Mouse (Mus musculus) neural tube, embryonic 10.5 days (tissue): ENCODE measurements around the gene Mrps23.
A peak's percentile ranks its signal among the peaks of the same experiment; 100 is the strongest.

Experiments
- DNase-seq: peaks from one replicate; pipeline ENCODE4 v3.0.0-alpha.2; 2017; ENCODE audit warnings: low spot score; ENCODE audit errors: extremely low spot score

Mrps23 gene

DNA sequence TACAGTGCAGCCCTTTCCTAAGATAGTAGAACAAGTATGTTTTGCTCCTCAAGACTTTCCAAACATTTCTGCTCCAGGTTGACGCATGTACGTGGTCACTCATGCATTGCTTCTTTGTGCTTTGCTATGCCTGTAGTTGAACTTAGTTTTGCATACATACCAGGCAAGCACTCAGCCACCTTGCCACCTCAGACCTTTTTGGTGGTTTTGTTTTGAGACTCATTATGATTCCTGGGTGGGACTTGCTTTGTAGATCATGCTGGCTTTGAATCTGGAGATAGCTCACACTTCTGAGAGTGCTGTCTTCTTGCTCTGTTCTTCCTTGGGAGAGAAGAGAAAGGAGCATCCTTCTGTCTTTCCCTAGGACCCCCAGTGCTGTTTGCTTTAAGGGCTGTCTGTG, 3.5 kb downstream of the Mrps23 start:
- DNase-seq: no peak

DNA sequence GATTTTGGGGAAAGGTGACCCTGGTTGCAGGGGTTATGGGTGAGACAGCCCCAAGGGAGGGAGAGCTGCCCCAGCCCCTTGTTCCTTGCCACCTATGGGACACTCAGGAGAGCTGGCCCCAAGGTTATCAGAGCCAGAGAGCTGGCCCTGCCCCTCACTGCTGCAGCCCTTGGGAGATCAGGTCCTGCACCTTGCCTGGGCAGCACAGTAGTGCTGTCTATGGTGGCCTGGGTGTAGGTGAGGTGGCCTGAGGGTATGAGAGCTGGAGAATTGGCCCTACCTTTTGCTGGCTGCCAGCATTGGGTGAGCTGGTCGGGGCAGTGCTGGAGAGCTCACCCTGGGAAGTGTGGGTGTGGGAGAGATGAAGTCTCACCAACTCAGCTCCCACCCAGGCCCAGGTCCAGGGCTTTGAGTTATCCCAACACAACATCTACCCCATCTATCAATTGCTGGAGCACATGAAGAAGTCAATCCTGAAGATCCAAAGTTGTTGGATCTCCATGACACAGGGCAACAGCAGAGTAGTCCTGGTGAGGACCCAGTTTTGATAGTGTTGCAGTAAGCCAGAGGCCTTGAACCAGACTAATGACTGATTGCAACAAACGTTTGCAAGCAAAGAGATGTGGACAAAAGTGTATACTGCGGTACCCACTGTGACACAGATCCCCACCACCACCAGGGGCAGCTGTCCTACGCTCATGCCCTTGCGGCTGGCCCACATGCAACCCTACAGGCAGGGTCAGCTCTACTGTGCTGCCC, 7.8 kb downstream of the Mrps23 start:
- DNase-seq: no peak

DNA sequence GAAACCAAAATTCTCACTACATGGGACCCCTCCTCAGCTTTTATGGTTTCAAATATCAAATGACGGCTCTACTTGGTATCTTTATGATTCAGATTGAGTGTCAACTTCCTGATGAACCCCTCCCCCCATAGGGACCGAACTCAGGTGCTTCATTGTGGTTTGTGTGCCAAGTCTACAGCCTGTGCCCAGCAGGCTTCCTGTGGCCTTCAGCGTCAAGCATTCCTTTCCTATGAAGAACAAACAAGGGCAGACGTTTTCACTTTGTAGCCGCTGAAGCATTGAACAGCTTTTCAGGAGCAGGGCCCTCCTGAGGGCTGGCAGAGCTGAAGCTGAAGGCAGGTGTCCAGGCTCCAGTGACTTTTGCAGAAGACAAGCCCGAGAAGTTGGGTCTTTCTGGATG, 9.6 kb downstream of the Mrps23 start:
- no peak for DNase-seq

DNA sequence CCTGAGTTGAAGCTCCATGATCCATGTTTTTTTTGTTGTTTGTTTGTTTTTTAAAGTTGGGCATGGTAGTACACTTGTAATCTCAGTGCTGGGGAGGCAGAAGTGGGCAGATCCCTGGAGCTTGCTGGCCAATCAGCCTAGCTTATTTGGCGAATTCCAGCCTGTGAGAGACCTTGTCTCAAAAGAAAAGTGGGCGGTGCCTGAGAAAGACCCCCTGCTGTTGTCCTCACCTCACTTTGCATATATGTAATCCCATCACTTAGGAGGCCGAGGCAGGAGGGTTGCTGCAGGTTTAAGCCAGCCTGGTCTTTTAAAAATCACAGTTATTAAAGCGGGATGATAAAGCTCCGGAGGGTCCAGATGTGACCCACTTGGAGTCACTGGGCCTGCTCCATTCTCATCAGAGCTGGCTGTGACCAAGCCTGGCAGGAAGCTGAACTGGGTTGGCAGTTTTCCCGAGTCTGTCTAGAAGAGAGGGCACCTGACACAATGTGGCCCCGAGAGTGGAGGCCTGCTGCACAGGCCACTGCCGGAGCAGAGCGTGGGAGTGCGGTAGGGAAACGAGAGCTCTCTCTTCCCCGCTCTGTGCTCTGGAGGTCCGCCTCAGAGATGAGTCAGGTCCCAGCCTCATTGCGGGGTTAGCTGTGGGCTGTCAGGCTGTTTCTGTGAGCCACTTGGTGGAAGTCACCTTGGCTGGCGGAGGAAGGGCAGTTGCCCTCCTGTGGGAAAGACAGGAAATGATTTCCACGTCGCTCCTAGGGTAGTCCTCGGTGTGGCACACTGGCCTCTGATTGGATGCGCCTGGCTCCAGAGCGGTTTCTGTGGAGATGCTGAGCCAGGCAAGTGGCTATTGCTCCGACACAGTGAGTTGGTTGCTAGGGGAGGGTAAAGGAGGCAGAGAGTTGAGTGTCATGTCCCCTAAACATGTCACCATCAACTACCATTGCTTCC, 11.0 kb downstream of the Mrps23 start:
- DNase-seq: no peak

DNA sequence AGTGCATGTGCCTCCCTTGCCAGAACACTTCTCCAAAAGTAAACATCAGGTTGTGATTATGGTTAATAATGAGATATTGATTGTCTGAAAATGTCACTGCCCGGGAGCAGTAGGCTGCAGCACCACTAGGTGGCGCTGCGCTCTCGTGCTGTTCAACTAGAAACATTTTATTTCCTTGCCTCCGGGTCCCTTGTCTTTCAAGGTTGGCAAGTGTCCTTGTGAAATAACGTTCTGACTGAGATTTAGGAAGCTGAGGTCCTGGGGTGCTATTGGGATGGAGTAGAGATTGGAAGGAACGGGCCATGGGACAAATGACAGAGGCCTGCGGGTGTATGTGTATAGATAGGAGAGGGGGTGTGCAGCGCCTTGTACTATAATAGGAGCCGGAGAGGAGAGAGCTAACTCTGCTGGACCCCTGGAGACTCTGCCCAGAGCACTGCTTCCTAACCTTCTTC, 12.1 kb downstream of the Mrps23 start:
- peak; percentile 78 for DNase-seq

DNA sequence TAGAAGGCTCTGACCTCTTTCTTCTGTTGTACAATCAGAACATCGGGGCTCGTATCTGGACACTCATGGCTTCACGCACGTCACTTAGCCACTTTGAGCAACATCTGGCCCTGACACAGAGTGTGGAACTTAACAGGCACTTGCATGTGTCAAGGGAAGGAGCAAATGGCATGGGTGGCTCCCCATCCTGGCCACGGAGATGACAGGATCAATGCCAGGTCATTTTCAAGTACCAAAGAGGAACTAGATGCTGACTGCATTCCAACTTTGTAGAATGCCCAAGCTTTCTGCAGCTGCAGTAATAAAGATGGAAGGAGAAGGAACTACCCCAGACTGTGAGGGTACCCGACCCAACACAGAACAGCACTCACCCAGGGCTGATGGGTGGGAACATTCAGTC, 14.0 kb downstream of the Mrps23 start:
- no peak for DNase-seq

DNA sequence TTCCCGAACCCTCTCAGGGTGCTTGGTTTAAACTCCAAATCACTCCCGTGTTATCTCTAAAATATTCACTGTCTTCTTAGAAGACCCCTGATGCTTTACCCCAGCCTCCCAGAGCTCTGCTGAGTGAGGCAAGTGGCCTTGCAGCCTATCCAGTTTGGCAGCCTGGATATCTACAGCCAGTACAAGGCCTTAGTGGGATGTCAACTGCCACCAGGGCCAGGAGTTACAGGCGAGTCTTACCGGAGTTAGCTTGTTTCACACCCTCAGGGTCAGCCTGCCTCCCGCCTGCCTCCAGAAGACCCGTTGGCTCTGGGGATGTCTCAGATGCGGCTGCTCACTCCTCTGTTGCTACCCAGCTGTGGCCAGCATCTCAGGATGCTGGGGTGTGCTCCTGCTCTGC, 14.4 kb downstream of the Mrps23 start:
- DNase-seq: no peak

DNA sequence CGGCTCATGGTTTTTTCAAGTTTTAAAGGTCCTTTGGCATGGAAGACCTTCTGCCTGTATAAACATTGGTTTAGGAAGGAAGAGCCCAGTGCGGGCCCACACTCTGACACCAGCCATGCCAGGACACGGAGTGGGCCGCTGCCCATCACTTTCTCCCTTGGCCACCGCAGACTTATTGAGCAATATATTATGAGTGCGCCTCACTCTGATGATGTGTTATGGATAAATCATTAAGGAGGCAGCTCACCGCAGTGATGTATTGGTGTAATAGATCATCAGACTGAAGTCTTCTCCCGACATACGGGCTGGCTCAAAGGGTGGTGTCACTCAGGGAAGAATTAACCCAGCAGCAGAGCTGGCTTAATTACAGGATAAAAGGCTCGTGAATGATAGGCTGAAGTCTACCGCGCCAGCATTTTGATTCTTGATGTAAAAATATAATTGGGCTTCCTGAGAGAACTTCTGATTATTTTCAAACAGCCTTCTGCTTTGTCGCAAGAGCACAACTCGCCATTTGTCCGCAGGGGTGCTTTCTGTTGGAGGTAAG, 17.8 kb downstream of the Mrps23 start:
- no peak for DNase-seq

DNA sequence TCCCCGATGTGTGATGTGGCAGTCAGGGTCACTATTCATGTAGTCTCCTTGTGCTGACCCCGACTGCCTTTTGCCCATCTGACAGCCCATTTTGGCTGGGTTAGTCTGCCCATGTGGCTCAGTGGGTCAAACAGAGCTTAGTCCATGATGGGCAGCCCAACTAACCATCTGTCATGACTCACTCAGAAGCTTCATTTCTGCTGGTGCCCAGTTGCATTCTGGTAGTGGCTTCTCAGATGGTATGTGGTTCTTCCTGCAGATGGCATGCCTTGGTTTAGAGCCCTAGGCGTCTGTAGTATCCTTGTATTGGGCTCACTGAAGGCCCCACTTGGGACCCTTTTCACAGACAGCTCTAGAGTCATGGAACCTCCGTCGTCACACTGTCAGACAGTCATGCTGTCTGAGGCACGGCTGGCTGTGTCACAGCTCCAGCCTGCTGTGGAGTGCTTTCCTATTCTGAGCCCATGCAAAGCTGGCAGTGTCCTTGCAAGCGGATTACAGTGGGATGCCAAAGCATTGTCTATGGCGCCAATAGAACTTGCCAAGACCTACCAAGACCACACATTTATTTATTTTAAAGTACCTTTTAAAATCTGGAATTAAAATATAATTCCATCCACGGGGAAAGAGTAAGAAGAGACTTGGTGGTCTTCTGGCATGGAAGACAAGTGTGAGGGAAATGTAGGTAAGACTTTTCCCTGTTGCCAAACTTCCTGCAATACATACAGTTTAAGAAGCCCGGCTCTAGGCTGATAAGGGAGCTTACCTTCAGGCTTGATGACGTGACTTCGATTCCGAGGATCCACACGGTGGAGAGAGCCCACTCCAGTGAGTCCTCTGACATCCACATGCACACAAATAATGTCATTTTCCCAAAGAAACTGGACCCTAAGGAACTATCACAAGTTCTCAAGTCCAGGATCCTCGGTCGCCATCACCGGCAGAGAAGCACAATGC, 23.1 kb downstream of the Mrps23 start:
- DNase-seq: no peak

DNA sequence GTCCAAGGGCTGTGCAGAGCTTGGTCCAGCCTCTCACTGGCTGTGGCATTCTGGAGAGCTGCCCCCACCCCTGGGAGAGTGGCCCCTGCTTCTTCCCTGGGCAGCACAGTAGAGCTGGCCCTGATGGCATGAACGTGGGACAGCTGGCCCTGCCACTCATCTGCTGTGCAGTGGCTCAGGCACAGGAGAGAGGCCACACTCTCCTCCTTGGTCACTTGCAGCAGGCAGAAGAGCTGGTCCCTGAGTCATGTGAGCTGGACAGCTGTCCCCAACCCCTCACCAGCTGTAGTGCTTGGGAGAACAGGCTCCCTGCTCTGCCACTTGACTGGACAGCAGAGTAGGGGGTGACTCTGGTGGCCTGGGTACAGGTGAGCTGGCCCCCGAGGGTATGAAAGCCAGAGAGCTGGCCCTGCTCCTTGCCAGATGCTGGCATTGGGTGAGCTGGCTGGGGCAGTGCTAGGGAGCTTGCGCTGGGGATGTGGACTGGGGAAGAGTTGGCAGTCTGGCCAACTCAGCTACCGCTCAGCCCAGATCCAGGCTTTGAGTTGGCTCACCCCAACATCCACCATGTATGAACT, 27.1 kb downstream of the Mrps23 start:
- no peak for DNase-seq

DNA sequence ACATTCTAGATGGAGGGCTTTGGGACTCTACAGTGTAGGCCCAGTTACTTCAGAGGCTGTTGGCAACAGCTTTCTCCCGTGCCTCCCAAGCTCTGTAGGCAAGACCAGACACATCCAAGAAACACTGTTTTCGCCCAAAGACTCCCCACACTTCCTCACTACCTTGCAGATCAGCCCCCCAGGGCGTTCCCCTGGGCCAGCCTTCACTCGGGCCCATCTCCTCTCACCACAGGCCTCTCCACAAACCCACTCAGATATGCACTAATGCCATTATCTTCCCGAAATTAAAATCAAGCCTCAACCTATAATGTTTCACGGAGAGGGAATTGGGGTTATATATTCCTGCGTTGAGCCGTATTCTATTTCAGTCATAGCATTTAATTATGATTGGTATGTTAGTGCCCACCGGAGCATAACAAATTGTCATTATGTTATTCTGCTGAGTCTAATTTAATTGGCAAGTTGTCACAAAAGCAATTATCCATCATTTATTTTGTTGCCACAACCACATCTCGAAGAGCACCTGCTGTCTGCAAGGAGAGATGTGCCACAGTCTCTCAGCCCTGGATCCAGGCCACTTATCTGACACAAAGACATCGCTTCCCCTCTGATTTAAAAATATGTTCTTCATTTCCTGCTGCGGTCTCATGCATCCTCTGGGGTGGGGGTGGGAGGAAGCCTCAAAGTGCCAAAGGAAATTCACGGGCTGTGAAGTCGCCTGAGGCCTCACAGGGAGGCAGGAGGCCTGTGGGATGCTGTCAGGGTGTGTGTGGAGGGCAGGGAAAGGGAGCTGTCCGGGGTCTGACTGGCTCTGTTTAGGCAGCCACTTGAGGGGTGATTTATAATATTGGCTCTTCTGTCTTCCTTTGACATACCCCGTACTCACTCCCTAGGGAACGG, 29.6 kb downstream of the Mrps23 start:
- DNase-seq: peak; percentile 44

DNA sequence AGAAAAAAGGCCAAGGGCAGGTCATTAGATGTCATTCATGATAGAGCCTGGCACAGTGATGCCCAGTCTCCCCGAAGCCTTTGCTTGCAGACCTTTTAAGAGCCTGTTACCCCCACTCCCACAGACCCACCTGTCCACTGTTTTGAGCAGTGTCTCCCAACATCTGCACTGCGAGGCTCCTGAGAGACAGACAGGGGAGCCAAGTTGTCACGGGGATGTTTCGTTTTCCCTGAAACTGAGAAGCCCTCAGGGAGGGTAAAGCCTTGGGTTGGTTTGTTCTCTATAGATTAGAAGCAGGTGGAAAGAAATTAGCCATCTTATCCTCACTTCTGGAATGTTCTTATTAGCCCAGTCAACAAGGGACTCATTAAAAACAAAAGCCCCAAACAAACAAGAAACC, 30.6 kb downstream of the Mrps23 start:
- DNase-seq: no peak

DNA sequence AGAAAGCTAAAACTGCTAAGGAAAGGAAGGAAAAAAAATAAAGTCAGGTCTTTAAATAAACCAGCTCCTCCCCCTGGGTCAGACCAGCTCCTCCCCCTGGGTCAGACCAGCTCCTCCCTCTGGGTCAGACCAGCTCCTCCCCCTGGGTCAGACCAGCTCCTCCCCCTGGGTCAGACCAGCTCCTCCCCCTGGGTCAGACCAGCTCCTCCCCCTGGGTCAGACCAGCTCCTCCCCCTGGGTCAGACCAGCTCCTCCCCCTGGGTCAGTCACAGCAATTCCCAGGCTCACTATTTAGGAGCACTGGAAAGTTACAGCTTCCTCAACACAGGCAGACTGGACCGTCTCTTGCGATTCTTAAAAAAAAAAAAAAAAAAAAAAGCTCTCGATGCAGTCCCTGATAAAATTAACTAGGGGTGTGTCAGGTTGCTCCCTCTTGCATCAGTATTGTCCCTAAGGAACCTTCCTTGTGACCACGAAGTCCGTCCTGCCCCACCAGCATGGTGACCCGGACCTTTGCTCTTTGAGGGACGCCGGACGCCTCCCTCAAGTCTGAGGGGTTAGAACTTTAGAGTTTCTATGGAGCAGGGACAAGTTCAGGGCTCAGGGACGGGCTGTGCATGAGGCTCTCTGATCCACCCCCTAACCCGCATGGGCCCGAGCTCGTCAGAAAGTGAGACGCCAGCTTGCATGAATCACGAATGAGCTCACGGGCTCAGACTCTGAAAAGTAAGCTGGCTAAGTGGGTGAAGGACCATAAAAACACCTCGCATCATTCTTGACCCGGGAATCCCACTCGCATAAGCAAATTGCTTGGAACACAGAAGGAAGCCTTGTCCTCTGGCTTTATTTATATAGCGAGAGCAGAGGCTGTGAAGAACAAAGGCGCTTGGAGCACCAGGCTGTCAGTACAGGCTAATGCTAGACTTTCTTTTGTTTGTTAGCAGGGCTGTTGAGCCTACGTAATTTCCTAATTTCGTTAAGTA, 31.3 kb downstream of the Mrps23 start:
- peak; percentile 68 for DNase-seq

DNA sequence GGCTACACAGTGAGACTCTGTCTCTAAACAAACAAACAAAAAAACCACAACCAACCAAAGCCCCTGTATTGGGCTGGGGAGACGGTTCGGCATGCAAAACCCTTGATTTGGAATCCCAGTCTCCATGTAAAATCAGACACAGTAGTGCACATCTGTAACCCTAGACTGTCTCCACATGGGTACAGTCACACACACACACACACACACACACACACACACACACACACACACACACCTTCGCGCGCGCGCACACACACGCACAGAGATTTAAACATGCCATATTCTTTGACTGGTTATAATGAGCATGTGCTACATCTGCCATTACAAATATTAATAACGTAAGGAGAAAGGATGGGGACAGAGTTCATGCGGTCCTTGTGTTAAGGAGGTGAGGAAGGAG, 36.1 kb downstream of the Mrps23 start:
- DNase-seq: peak; percentile 48

DNA sequence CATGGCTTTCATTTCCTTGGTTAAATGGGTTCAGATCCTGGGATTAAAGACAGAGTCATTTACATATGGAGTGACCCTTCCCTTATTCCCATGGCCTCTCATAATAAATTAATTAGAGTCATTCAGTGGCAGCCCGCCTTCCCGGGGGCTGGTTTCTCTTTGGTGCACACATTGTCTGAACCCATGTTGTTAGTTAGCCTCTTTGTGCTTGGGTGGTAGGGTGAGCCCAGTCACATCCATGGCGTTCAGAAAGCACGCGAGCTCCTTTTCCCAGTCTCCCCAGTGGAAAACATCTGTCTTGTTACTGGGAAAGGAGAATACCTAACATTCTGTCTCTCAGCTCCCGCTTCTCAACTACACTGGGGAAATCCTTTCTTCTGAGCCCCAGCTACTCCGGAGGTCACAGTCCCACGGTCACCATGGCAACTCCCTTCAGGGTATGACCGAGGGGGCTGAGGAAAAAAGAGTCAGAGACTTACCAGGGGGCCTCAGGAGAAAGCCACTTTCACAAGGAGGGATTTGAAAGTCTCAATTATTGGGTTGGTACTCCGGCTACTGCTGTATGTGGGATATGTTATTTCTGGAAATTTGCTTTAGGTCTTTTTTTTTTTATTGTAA, 36.7 kb downstream of the Mrps23 start:
- DNase-seq: peak; percentile 83

DNA sequence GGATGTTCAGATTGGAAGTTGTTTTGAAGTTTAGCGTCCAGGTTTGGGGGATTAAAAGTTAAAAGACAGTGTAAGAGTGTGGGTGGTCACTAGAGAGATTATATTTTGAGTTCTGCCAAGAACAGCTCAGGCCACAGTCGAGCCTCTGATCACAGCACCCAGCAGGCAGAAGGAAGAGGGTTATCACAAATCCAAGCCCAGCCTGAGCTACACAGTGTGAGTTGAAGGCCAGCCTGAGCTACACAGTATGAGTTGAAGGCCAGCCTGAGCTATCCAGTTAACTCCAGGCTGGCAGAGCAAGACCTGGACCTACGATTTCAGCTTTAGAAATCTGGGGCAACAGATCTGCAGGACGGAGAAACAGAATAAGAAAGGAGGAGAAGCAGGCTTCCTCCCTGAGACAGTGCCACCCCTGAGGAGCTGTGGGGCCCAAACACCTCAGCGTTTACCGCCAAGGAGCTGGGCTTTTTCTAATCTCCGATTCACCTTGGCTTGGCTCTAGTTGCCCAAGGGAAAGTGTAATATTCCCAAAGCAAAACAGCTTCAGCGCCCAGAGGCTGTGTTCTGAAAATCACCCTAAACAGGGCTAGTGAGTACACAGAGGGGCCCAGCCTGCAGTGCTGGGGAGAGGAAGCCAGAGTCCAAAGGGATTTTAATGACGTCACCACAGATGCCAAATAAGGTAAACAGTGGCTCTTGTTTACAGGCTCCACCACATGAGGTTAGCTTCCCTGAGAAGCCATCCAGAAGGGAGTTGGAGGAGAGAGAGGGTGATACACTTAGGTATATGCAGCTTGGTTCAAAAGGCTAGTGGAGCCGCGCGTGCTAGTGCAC, 37.5 kb downstream of the Mrps23 start:
- DNase-seq: peak; percentile 32

DNA sequence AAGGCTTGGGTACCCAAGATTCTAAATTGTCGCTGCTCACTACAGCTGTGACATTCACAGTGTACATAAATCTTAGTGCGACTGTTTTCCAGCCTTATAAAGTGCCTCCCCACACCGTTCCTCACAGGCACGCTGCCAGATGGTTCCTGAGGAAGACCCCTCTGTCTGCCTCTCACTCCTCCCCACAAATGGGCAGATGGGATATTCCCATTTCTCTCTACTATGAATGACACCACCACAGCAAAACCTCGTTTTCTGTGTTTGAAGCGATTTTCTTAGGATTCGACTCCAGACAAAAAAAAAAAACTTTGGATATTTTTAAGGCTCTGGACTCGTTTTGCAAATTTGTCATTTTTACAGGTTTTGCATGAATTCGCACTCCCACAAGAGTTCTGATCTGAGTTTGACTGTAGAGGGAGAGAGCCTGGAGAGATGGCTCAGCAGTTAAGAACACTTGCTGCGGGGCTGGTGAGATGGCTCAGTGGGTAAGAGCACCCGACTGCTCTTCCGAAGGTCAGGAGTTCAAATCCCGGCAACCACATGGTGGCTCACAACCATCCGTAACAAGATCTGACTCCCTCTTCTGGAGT, 41.5 kb downstream of the Mrps23 start:
- no peak for DNase-seq
